Mouse (Mus musculus): ENCODE measurements around the gene Adam11. TPM values are rescaled to one million over a fixed set of nuclear protein-coding genes. Genes with fewer than 3 reads are reported as not detected.

The Adam11 gene
- polyA plus RNA-seq, 1 experiment from 2014 or later: 11.3 TPM

DNA sequence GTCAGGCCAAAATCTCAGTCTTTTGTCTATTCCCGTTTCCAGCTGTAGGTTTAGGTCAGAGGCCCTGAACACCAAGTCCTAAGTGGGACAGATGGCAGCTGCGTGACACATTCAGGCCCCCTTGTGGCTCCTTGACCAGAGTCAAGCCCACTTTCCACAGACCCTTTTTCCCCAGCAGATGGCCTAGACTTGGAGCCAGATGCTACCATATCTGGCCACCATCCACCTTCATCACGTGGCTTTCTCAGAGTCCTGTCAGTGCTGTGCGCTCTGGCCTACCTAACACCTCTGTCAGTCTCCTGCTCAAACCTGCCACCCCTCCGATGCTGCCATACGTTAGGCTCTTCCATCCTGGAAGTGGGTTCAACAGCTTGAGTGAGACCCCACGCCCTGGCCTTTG is 5.8 kb upstream of the Adam11 start:
- H3K4me1 ChIP-seq: peaks cover 15% of the 10 kb centered on the region
- H3K27ac ChIP-seq: no peak overlapping the region
- H3K27me3 ChIP-seq: peaks cover 16% of the 10 kb centered on the region; the same call in 1 of the 2 replicates
- ATAC-seq (replicated peaks; ENCODE audit: low FRiP score): no peak
- 75% methylated on average over 7 of the region's 7 CpGs for WGBS
- H3K9ac ChIP-seq: no peak overlapping the region
- H3K4me2 ChIP-seq: no peak overlapping the region
- H3K9me3 ChIP-seq (replicated peaks): no peaks in the 10 kb centered on the region
- no peaks in the 10 kb centered on the region for H3K36me3 ChIP-seq
- no peak overlapping the region for H3K4me3 ChIP-seq (replicated peaks)

DNA sequence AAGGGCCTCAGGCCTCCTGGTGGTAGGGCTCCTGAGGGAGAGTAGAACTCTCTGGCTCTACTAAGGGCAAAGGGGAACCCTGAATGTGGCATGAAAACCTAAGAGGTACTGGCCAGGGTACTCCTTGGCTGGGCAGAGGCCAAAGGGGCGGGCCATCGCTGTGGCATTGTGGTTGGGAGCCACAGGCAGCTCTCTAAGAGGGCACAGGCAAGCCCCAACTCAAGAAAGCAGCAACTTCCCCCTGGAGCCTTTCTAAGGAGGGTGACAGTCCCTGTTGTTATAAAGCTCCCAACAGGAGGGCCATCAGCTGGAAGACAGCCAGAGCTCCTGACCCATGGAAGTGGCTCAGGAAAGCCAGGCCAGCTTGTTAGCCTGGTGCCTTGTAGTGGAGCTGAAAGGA is 2.3 kb upstream of the Adam11 start:
- Histone ChIP-seq H3K4me1 (peaks cover 32% of the 10 kb centered on the region), H3K4me2 (no peak overlapping the region)
- 85% methylated on average over 2 of the region's 2 CpGs for WGBS

DNA sequence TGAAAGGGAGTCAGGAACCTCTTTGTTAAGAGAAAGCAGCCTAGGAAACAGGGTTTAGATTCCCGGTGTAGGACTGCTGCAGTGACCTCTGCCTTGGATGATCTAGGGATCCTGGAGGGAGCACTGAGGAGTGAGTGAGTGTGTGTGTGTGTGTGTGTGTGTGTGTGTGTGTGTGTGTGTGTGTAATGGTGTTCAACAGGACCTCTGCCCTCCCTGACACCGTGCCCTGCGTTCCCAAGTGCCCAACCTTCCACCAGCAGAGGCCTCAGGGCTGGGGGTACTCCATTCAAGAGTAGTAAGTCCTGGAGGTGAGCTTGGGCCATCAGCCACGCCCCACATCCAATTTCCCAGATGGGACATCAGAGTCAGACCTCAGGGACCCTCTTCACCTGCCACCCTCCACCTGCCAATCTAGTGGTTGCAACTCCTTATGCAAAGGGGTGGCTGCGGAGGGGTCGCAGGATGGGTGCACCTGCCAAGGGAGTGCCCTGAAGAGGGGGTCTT is 382 bp upstream of the Adam11 start:
- Histone ChIP-seq H3K4me2 (peak overlapping the region; percentile 90), H3K27ac (no peak overlapping the region), H3K4me3 (replicated peaks) (peak overlapping the region; percentile 50), H3K27me3 (peaks cover 39% of the 10 kb centered on the region), H3K4me1 (peaks cover 23% of the 10 kb centered on the region), H3K36me3 (no peaks in the 10 kb centered on the region), H3K9me3 (replicated peaks) (no peaks in the 10 kb centered on the region), H3K9ac (peak overlapping the region; percentile 47; the same call in 1 of the 2 replicates)
- ATAC-seq (replicated peaks; ENCODE audit: low FRiP score): 0 out of 2 replicates have a peak, but pooled peaks have one; percentile 7
- WGBS: 24% methylated on average over 6 of the region's 6 CpGs

More for the DNA sequence above, 2.3 kb upstream of the Adam11 start:
- H3K9me3 ChIP-seq (replicated peaks): no peaks in the 10 kb centered on the region
- H3K4me3 ChIP-seq (replicated peaks): no peak overlapping the region
- H3K36me3 ChIP-seq: no peaks in the 10 kb centered on the region
- ATAC-seq (replicated peaks; ENCODE audit: low FRiP score): no peak
- no peak overlapping the region for H3K27ac ChIP-seq
- H3K27me3 ChIP-seq: peaks cover 35% of the 10 kb centered on the region
- H3K9ac ChIP-seq: no peak overlapping the region

DNA sequence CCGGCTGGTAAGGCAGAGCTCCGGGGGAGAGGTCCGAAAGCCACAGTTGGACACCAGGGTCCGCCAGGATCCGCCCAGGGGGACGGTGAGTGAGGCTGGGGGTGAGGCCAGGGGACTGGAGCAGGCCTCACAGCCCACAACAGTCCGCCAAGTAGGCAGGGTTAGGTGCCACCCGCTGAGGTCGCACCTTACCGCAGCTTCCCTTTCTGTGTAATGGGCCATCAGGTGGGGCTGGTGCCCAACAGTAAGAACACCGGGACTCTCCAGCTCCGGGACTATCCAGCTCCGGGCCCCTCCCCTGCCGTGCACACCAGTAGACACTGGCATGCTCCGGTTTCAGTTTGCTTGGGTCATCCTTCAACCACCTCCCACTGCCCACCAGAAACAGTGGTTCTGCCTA is 1.0 kb downstream of the Adam11 start:
- peak overlapping the region; percentile 47; the same call in 1 of the 2 replicates for H3K9ac ChIP-seq
- 9% methylated on average over 15 of the region's 15 CpGs for WGBS

DNA sequence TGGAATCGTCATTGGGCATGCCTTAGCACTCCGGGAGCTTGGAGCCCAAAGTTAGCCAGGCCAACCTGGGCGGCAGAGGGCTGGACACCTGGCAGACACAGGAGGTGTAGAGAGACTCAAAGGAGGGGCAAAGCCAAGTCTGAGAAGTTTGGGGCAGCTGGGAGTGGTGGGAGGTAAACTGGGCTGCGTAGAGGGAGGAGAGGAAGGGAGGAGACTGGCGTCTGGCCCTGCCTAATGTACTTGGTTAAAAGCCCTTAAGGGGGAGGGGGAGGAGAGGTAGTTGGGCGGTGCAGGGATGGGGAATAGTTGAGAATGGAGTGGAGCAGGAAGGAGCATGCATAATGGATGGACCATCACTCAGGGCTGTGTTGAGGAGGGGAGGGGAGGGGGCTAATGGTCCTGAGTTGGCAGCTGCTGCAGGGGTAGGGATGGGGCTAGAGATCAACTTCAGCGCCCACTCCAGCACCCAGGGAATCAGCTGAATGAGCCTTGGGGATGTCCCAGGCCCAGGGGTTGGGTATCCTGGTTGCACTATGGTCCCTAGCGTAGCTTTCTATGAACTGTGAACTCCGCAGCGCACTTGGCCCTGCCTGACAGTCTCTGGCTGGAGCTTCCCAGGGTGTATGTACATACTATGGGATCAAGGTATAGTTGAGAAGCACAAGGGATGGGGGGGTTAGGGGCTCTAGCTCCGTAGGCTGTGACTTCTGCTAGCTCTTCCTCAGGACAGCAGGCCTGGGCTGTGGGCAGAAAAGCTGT is 1.9 kb downstream of the Adam11 start:
- Histone ChIP-seq H3K9ac (no peak overlapping the region), H3K27ac (no peak overlapping the region), H3K36me3 (no peaks in the 10 kb centered on the region), H3K9me3 (replicated peaks) (no peaks in the 10 kb centered on the region), H3K4me1 (peaks cover 23% of the 10 kb centered on the region), H3K4me3 (replicated peaks) (no peak overlapping the region), H3K27me3 (peaks cover 39% of the 10 kb centered on the region), H3K4me2 (no peak overlapping the region)
- 61% methylated on average over 11 of the region's 11 CpGs for WGBS
- ATAC-seq (replicated peaks; ENCODE audit: low FRiP score): no peak

More for the DNA sequence above, 1.0 kb downstream of the Adam11 start:
- no peaks in the 10 kb centered on the region for H3K9me3 ChIP-seq (replicated peaks)
- no peaks in the 10 kb centered on the region for H3K36me3 ChIP-seq
- H3K27ac ChIP-seq: no peak overlapping the region
- peaks cover 23% of the 10 kb centered on the region for H3K4me1 ChIP-seq
- ATAC-seq (replicated peaks; ENCODE audit: low FRiP score): 0 out of 2 replicates have a peak, but pooled peaks have one; percentile 14
- peak overlapping the region; percentile 90 for H3K4me2 ChIP-seq
- H3K27me3 ChIP-seq: peaks cover 39% of the 10 kb centered on the region
- H3K4me3 ChIP-seq (replicated peaks): peak overlapping the region; percentile 50

DNA sequence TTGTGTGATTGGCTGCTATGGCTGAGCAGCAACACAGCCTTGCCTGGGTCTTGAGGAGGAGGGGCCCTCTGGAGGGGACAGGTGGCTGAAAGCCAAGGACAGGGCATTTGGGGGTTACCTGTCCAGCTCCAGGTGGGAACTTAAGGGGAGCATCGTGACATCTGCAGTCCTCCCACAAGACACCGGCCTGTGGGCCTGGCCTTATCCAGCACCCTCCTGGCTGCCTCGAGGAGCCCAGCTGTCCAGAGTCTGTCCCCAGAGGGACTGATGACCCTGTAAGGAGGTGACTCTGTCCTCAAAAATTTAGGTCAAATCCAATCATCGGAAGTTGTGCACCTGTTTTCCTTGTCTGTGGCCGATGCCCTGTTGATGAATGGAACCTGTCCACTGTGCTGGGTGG is 4.2 kb downstream of the Adam11 start:
- no peak overlapping the region for H3K9ac ChIP-seq
- peaks cover 31% of the 10 kb centered on the region for H3K27me3 ChIP-seq
- WGBS: 76% methylated on average over 5 of the region's 5 CpGs
- H3K27ac ChIP-seq: no peak overlapping the region
- H3K36me3 ChIP-seq: no peaks in the 10 kb centered on the region
- H3K9me3 ChIP-seq (replicated peaks): no peaks in the 10 kb centered on the region
- no peak overlapping the region for H3K4me2 ChIP-seq
- peaks cover 39% of the 10 kb centered on the region for H3K4me1 ChIP-seq
- no peak overlapping the region for H3K4me3 ChIP-seq (replicated peaks)
- ATAC-seq (replicated peaks; ENCODE audit: low FRiP score): no peak

DNA sequence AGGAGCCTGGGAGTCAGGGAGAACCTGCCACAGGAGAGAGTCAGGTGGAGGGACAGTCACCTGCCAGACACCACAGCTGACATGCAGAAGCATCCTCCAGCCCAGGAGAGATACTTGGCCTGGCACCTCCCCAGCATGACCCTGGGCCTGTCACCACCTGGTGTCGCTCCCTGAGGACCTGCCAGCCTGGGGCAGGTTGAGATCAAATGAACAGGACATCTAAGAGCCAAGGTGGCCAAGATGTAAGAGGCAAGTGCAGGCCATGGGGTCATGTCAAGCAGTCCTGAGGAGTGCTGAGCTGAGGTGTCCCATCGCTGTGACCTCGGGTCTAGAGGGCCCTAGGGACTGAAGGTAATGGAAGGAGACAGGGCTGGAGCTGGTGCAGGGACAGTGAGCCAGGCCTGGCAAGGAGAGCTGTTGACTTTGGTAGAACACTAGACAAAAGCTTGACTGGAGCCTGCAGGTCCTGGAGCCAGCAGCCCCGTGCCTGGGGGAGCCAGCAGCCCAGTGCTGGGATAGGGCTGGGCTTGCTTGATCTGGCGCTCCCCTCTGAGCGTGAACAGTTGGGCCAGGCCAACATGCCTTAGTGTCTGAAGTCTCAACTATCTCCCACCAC is 5.9 kb downstream of the Adam11 start:
- ATAC-seq (replicated peaks; ENCODE audit: low FRiP score): no peak
- 71% methylated on average over 6 of the region's 6 CpGs for WGBS
- Histone ChIP-seq H3K27me3 (peaks cover 23% of the 10 kb centered on the region), H3K4me3 (replicated peaks) (no peak overlapping the region), H3K9ac (no peak overlapping the region), H3K4me1 (peaks cover 45% of the 10 kb centered on the region), H3K9me3 (replicated peaks) (no peaks in the 10 kb centered on the region), H3K27ac (no peak overlapping the region), H3K36me3 (no peaks in the 10 kb centered on the region), H3K4me2 (no peak overlapping the region)

DNA sequence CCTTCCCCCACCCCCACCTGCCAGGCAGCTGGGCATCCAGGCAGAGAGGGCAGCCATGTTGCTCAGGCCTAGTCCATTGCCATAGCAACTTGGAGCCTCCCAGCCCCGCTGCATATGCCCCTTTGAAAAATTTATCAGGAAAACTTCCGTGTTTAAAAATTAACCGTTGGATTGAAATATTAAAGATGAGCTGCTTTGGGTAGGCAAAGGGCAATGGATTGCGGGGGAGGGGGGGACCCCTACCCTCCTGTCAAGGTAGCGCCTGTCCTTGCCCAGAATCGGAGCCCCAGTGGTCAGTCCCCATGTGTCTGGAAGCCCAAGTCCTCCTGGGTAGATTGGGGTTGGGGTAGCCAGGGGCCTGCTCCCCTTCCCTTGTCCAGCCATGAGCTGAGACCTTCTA is 7.9 kb downstream of the Adam11 start:
- Histone ChIP-seq H3K9ac (no peak overlapping the region), H3K4me3 (replicated peaks) (no peak overlapping the region), H3K36me3 (no peaks in the 10 kb centered on the region), H3K9me3 (replicated peaks) (no peaks in the 10 kb centered on the region), H3K4me2 (no peak overlapping the region), H3K27me3 (peaks cover 14% of the 10 kb centered on the region; the same call in 1 of the 2 replicates), H3K27ac (no peak overlapping the region), H3K4me1 (peaks cover 38% of the 10 kb centered on the region)
- 88% methylated on average over 6 of the region's 6 CpGs for WGBS
- no peak for ATAC-seq (replicated peaks; ENCODE audit: low FRiP score)

DNA sequence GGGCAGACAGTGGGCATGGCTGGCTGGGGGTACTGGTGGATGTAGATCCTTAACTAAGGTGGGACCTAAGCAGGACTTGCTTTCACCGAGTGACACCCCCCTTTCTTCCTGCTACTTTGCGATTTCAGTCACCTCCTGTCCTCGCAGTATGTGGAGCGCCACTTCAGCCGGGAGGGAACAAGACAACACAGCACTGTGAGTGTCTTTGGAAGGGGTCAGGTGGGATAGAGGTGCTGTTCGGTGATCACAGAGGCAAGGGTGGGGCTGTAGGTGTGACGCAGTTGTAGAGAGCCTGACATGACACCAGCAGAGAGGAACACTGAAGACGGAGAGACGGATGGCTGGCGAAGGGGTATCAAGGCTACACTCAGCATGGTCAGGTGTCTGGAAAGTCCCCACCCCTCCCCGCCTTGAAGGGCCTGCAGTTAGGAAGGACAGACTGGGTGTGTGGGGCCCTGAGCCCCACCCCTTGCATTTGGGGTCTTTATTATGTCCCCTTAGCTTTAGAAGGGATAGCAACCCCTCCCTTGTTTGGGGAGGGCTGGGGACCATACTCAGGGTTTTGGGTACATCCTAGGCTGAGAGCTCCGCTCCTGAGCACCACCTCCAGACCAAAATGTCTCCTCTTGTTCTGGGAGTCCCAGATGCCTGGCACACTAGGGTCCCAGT is 8.9 kb downstream of the Adam11 start:
- H3K36me3 ChIP-seq: no peaks in the 10 kb centered on the region
- no peak overlapping the region for H3K27ac ChIP-seq
- H3K9ac ChIP-seq: no peak overlapping the region
- ATAC-seq (replicated peaks; ENCODE audit: low FRiP score): no peak
- H3K9me3 ChIP-seq (replicated peaks): no peaks in the 10 kb centered on the region
- peaks cover 10% of the 10 kb centered on the region; the same call in 1 of the 2 replicates for H3K27me3 ChIP-seq
- no peak overlapping the region for H3K4me2 ChIP-seq
- 73% methylated on average over 12 of the region's 12 CpGs for WGBS
- H3K4me3 ChIP-seq (replicated peaks): no peak overlapping the region
- peaks cover 43% of the 10 kb centered on the region for H3K4me1 ChIP-seq

DNA sequence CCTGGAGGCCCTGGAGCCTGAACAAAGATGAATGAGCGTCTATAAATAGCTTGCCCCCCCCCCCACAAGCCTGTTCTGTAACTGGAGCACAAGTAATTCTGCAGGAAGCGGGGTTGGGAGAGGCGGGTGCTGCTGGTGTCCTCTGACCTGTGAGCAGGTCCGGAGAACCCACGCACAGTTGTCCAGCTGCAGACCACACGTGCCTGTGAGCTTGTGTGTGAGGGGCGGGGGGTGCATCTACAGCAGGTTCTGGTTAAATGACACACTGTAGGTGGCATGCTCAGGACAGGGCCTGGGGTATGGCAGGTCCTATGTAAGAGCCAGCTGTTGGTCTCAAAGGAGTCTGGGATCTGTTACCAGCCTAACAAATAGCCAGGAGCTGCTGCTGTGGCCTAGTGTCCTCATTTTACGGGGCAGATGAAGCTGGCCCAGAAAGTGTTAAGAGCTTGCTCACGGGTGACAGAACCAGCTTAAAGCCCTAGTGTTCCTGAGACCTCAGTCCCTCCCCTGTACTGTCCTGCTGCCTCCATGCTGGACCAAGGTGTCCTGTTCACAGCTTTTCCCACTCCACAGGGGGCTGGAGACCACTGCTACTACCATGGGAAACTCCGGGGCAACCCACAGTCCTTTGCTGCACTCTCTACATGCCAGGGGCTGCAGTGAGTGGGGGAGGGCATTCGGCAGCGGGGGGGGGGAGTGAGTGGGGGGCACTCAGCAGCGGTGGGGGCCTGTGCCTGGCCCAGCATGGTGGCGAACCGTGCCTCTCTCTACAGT is 9.6 kb downstream of the Adam11 start:
- H3K27me3 ChIP-seq: peaks cover 10% of the 10 kb centered on the region; the same call in 1 of the 2 replicates
- H3K4me1 ChIP-seq: peaks cover 50% of the 10 kb centered on the region
- H3K36me3 ChIP-seq: no peaks in the 10 kb centered on the region
- H3K4me2 ChIP-seq: no peak overlapping the region
- H3K9me3 ChIP-seq (replicated peaks): no peaks in the 10 kb centered on the region
- 20% methylated on average over 15 of the region's 15 CpGs for WGBS
- no peak overlapping the region for H3K9ac ChIP-seq
- no peak for ATAC-seq (replicated peaks; ENCODE audit: low FRiP score)
- H3K4me3 ChIP-seq (replicated peaks): no peak overlapping the region
- H3K27ac ChIP-seq: 0 out of 2 replicates have a peak overlapping the region, but pooled peaks have one; percentile 37

DNA sequence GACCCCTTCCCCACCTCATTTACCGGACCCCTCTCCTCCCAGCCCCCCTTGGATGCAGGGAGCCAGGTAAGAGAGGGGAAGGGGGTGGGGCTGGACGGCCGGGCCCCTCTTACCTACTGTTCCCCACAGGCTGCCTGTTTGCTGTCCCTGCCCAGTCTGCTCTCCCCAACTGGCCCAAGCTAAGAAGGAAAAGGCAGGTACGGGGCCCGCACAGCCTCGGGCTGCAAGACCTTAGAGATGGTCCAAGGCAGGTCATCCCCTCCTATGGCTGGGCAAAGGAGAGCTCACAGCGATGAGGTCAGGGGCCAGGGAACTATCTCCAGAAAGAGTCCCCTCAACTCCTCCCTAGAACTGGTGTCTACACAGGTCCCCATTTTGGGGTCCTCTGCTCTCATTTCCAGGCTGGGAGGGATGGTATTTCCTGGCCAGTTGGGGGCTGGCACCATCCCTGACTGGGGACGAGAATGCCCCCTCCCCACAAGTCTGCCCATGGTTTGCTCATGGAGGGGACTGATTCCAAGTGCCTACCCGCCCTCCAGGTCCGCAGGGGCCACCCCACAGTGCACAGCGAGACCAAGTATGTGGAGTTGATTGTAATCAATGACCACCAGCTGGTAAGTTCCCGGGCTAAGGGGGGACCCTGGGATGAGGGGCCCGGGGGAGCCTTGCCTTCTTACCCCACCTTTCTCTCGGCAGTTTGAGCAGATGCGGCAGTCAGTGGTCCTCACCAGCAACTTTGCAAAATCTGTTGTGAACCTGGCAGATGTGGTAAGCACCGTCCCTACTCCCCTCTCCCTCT is 10.9 kb downstream of the Adam11 start:
- no peak for ATAC-seq (replicated peaks; ENCODE audit: low FRiP score)
- WGBS: 28% methylated on average over 16 of the region's 16 CpGs
- Histone ChIP-seq H3K27me3 (peaks cover 10% of the 10 kb centered on the region; the same call in 1 of the 2 replicates), H3K4me1 (peaks cover 51% of the 10 kb centered on the region), H3K9ac (no peak overlapping the region), H3K4me2 (no peak overlapping the region), H3K36me3 (peaks cover 6% of the 10 kb centered on the region; the same call in 1 of the 2 replicates), H3K9me3 (replicated peaks) (no peaks in the 10 kb centered on the region), H3K27ac (no peak overlapping the region), H3K4me3 (replicated peaks) (no peak overlapping the region)

All from kidney, embryonic 15.5 days (tissue).